Mouse (Mus musculus) heart, embryonic 13.5 days (tissue): ENCODE data around the gene Apof. TPM values are rescaled to one million over a fixed set of nuclear protein-coding genes. Genes with fewer than 3 reads are reported as not detected.
A peak's percentile ranks its signal among the peaks of the same experiment; 100 is the strongest.

Experiments used
- ATAC-seq: fragments of 200-750 bp; cut with Nextera tagmentation; 2 replicates; pipeline ENCODE4 v1.8.0; 2017; ENCODE audit warnings: moderate TSS enrichment; ENCODE audit not compliant: insufficient number of reproducible peaks, low FRiP score, low TSS enrichment; ENCODE audit errors: extremely low read depth
- H3K27ac ChIP-seq: fragments of 300-500 bp; sonication (generic); replicated peaks from 2 replicates; pipeline ENCODE4 v1.5.1; 2015; ENCODE audit warnings: moderate library complexity, mild to moderate bottlenecking, inconsistent platforms
- H3K27me3 ChIP-seq: fragments of 300-500 bp; sonication (generic); replicated peaks from 2 replicates; pipeline ENCODE4 v1.6.1; 2015; ENCODE audit warnings: mild to moderate bottlenecking, inconsistent platforms
- H3K36me3 ChIP-seq: fragments of 300-500 bp; sonication (generic); 2 replicates; pipeline ENCODE4 v1.6.1; 2015; ENCODE audit warnings: mild to moderate bottlenecking, inconsistent platforms
- H3K4me1 ChIP-seq: fragments of 300-500 bp; sonication (generic); 2 replicates; pipeline ENCODE4 v1.6.1; 2015; ENCODE audit warnings: inconsistent platforms
- H3K4me2 ChIP-seq: fragments of 300-500 bp; sonication (generic); 2 replicates; pipeline ENCODE4 v1.6.1; 2015; ENCODE audit warnings: inconsistent platforms, mild to moderate bottlenecking, moderate library complexity
- H3K4me3 ChIP-seq: fragments of 300-500 bp; sonication (generic); 2 replicates; pipeline ENCODE4 v1.5.1; 2015; ENCODE audit warnings: moderate library complexity, mild to moderate bottlenecking, inconsistent platforms
- H3K9ac ChIP-seq: fragments of 300-500 bp; sonication (generic); 2 replicates; pipeline ENCODE4 v1.6.1; 2015; ENCODE audit warnings: inconsistent platforms, mild to moderate bottlenecking, moderate library complexity
- H3K9me3 ChIP-seq: fragments of 300-500 bp; sonication (generic); 2 replicates; pipeline ENCODE4 v1.6.1; 2016; ENCODE audit warnings: inconsistent platforms
- WGBS: fragments of 180-500 bp; shearing (Covaris S2); methylation state at CpG from one replicate; pipeline ENCODE4 v1.1.7; 2015; ENCODE audit warnings: mixed read lengths; 5-methylcytosine and 5-hydroxymethylcytosine counted together
- polyA plus RNA-seq: library from polyadenylated mRNA; unstranded; fragments of >200 nt; fragmentation: Nextera tagmentation; extraction: Ambion mirVana; gene quantifications from 2 replicates; pipeline ENCODE4 v1.2.1, GENCODE M21; 2015

Gene Apof
- polyA plus RNA-seq, 1 experiment from 2014 or later = 0.27 TPM

- H3K36me3 ChIP-seq = peaks cover 46% of the 10 kb centered on the region
- no peak overlapping the region for H3K4me2 ChIP-seq
- 81% methylated on average over 15 of the region's 15 CpGs for WGBS
Measured at GRCm38 (mm10) chr10:128237807-128238480, 30.5 kb upstream of the Apof start.

DNA sequence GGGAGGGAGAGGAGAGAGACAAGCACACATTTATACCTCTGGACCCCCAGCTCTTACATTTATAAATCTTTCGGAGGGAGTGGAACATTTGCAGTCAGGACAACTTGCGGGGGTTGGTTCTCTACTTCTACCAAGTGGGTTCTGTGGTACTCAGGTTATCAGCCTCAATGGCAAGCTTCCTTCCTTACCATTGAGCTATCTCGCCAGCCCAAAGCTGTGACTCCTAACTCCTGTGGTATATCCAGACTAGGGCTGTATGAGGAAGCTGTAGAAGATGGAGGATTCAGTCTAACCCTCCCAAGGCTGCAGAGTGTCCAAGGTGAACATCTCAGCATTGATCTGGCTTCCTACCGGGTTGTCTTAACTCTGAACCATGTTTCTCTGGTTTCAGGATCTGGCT lies 29.3 kb upstream of the Apof start:
- no peak overlapping the region for H3K4me2 ChIP-seq

More at GRCm38 (mm10) chr10:128237807-128238480, 30.5 kb upstream of the Apof start:
- Histone ChIP-seq H3K4me1 (peaks cover 12% of the 10 kb centered on the region), H3K4me3 (no peak overlapping the region), H3K27ac (0 out of 2 replicates have a peak overlapping the region, but pooled peaks have one; percentile 0), H3K9me3 (no peaks in the 10 kb centered on the region), H3K9ac (no peak overlapping the region), H3K27me3 (no peaks in the 10 kb centered on the region)
- no peak for ATAC-seq

GRCm38 (mm10) chr10:128240131-128240530 lies 28.3 kb upstream of the Apof start:
- Histone ChIP-seq H3K4me2 (no peak overlapping the region), H3K27me3 (no peaks in the 10 kb centered on the region), H3K27ac (no peak overlapping the region), H3K4me1 (peaks cover 11% of the 10 kb centered on the region), H3K9me3 (no peaks in the 10 kb centered on the region), H3K36me3 (peaks cover 56% of the 10 kb centered on the region), H3K4me3 (no peak overlapping the region), H3K9ac (no peak overlapping the region)
- no peak for ATAC-seq
- WGBS = 64% methylated on average over 18 of the region's 18 CpGs

More for the DNA sequence above, 29.3 kb upstream of the Apof start:
- Histone ChIP-seq H3K9ac (peak overlapping the region; percentile 12; the same call in 1 of the 2 replicates), H3K4me1 (peaks cover 11% of the 10 kb centered on the region), H3K27ac (no peak overlapping the region), H3K36me3 (peaks cover 54% of the 10 kb centered on the region), H3K9me3 (no peaks in the 10 kb centered on the region), H3K27me3 (no peaks in the 10 kb centered on the region), H3K4me3 (no peak overlapping the region)
- ATAC-seq = no peak
- WGBS = 78% methylated on average over 4 of the region's 4 CpGs

DNA sequence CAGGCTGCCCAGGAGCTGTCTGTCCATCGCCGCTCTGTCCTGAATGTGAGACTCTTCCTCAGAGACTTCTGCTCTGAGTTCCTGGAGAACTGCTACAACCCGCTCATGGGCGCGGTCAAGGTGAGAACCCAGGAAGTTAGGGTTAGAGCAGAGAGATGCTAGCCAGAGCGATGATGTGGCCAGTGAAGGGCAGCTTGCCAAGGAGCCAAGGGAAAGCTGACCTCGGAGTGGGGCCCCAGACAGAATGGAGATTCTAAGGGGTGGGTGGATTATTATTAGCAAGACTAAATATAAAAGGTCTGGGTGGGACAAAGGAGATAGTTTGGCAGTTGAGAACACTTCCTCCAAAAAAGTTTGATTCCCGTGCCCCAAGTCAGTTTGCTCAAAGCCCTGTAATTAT lies 25.2 kb upstream of the Apof start:
- no peaks in the 10 kb centered on the region for H3K27me3 ChIP-seq
- H3K27ac ChIP-seq = peak overlapping the region; percentile 9; the same call in 1 of the 2 replicates
- H3K4me3 ChIP-seq = no peak overlapping the region
- peaks cover 6% of the 10 kb centered on the region; the same call in 1 of the 2 replicates for H3K4me1 ChIP-seq
- no peak for ATAC-seq
- no peaks in the 10 kb centered on the region for H3K9me3 ChIP-seq
- no peak overlapping the region for H3K9ac ChIP-seq
- 77% methylated on average over 8 of the region's 8 CpGs for WGBS
- peaks cover 88% of the 10 kb centered on the region for H3K36me3 ChIP-seq
- H3K4me2 ChIP-seq = no peak overlapping the region

DNA sequence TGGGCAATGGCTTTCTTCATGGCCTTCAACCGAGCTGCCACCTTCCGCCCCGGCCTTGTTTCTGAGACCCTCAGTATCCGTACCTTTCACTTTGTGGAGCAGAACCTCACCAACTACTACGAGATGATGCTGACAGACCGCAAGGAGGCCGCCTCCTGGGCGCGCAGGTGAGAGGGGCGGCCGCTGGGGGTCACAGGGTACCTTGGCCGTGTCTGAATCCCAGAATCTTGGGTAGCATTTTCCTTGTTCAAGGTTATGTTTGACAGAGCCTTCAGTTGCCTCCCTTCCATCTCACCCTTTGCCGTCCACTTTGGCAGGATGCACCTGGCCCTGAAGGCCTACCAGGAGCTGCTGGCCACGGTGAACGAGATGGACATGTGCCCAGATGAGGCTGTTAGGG lies 24.4 kb upstream of the Apof start:
- Histone ChIP-seq H3K4me3 (no peak overlapping the region), H3K9me3 (no peaks in the 10 kb centered on the region), H3K36me3 (peaks cover 96% of the 10 kb centered on the region), H3K27me3 (no peaks in the 10 kb centered on the region), H3K4me1 (peaks cover 6% of the 10 kb centered on the region; the same call in 1 of the 2 replicates), H3K9ac (no peak overlapping the region), H3K27ac (no peak overlapping the region), H3K4me2 (no peak overlapping the region)
- WGBS = 92% methylated on average over 15 of the region's 15 CpGs
- no peak for ATAC-seq

- ATAC-seq = no peak
- Histone ChIP-seq H3K4me3 (peak overlapping the region; percentile 5), H3K4me2 (peak overlapping the region; percentile 40), H3K9me3 (no peaks in the 10 kb centered on the region), H3K9ac (no peak overlapping the region), H3K27me3 (no peaks in the 10 kb centered on the region), H3K27ac (peak overlapping the region; percentile 84), H3K36me3 (peaks cover 100% of the 10 kb centered on the region), H3K4me1 (peaks cover 6% of the 10 kb centered on the region; the same call in 1 of the 2 replicates)
- WGBS = 72% methylated on average over 17 of the region's 17 CpGs
Measured at GRCm38 (mm10) chr10:128247020-128247732, 21.3 kb upstream of the Apof start.

- 91% methylated on average over 13 of the region's 13 CpGs for WGBS
- ATAC-seq = no peak
- H3K27me3 ChIP-seq = no peaks in the 10 kb centered on the region
- H3K9ac ChIP-seq = no peak overlapping the region
- H3K4me2 ChIP-seq = no peak overlapping the region
- H3K4me3 ChIP-seq = no peak overlapping the region
- H3K36me3 ChIP-seq = peaks cover 79% of the 10 kb centered on the region
- H3K4me1 ChIP-seq = no peaks in the 10 kb centered on the region
- H3K9me3 ChIP-seq = no peaks in the 10 kb centered on the region
- H3K27ac ChIP-seq = no peak overlapping the region
Measured at GRCm38 (mm10) chr10:128250565-128250964, 17.9 kb upstream of the Apof start.

DNA sequence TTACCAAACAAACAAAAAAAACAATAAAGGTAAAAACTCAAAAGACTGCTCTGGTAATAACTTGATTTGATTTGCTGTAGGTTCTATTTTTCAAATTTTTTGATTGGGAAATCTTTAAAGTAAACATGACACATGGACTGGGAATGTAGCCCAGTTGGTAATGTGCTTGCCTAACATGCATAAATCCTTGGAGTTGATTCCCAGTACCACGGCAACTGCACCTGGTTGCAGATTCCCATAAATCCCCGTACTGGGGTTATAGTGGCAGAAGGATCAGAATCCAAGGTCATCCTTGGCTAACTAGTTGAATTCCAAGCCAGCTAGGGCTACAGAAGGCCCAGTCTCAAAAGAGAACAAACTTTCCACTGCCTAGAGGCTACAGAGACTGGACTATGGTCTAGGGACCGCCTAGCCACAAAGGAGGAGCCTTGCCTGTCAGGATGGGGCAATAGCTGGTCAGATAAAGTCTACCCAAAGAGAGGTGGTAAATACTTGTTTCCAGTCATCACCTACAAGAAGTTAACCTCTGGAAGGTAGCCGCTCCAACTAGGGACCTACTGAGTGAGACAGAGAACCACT lies 14.7 kb upstream of the Apof start, which contains the start of gene Apon:
Apon (plus strand) TSS at position 420 of the 579 bp plus-strand sequence.
- H3K27me3 ChIP-seq = no peaks in the 10 kb centered on the region
- H3K4me2 ChIP-seq = no peak within 1 kb of the TSS
- H3K9me3 ChIP-seq = no peaks in the 10 kb centered on the region
- H3K4me3 ChIP-seq = no peak within 1 kb of the TSS
- no peak for ATAC-seq
- no peaks in the 10 kb centered on the region for H3K4me1 ChIP-seq
- 79% methylated on average over 4 of the region's 4 CpGs for WGBS
- H3K27ac ChIP-seq = no peak within 1 kb of the TSS
- peaks cover 47% of the 10 kb centered on the region for H3K36me3 ChIP-seq
- no peak within 1 kb of the TSS for H3K9ac ChIP-seq

- Histone ChIP-seq H3K27ac (no peak overlapping the region), H3K4me1 (no peaks in the 10 kb centered on the region), H3K4me2 (no peak overlapping the region), H3K9ac (no peak overlapping the region), H3K27me3 (no peaks in the 10 kb centered on the region), H3K36me3 (peaks cover 26% of the 10 kb centered on the region), H3K4me3 (no peak overlapping the region), H3K9me3 (no peaks in the 10 kb centered on the region)
- 77% methylated on average over 8 of the region's 8 CpGs for WGBS
- ATAC-seq = no peak
Measured at GRCm38 (mm10) chr10:128255925-128256324, 12.5 kb upstream of the Apof start.

GRCm38 (mm10) chr10:128256328-128256727 lies 12.1 kb upstream of the Apof start:
- Histone ChIP-seq H3K27ac (no peak overlapping the region), H3K36me3 (peaks cover 22% of the 10 kb centered on the region), H3K4me3 (no peak overlapping the region), H3K4me1 (no peaks in the 10 kb centered on the region), H3K9me3 (no peaks in the 10 kb centered on the region), H3K9ac (no peak overlapping the region), H3K27me3 (no peaks in the 10 kb centered on the region), H3K4me2 (no peak overlapping the region)
- no peak for ATAC-seq
- 82% methylated on average over 8 of the region's 8 CpGs for WGBS

GRCm38 (mm10) chr10:128258953-128259352 lies 9.5 kb upstream of the Apof start:
- no peaks in the 10 kb centered on the region for H3K27me3 ChIP-seq
- 78% methylated on average over 4 of the region's 4 CpGs for WGBS
- H3K36me3 ChIP-seq = no peaks in the 10 kb centered on the region
- H3K9ac ChIP-seq = no peak overlapping the region
- H3K4me1 ChIP-seq = no peaks in the 10 kb centered on the region
- no peak overlapping the region for H3K4me3 ChIP-seq
- H3K27ac ChIP-seq = no peak overlapping the region
- H3K9me3 ChIP-seq = no peaks in the 10 kb centered on the region
- no peak overlapping the region for H3K4me2 ChIP-seq
- ATAC-seq = no peak
